Mouse (Mus musculus) brain, embryonic 14.5 days (tissue): Measurements from ENCODE around the gene Brms1. TPM values are rescaled to one million over a fixed set of nuclear protein-coding genes. Genes with fewer than 3 reads are reported as not detected.
"Not testable (repeated sequence)": the region's sequence is repeated elsewhere in the genome, so short reads cannot be mapped to it uniquely, and the experiment has no call there.

Experiments used
- DNase-seq: peaks from one replicate; pipeline ENCODE4 v3.0.0-alpha.2; 2011; ENCODE audit warnings: low read depth
- CTCF ChIP-seq: fragments of 200-500 bp; IDR thresholded peaks from 2 replicates; pipeline ENCODE4 v1.5.1; 2012; ENCODE audit warnings: inconsistent platforms, mild to moderate bottlenecking, moderate library complexity, borderline replicate concordance; ENCODE audit not compliant: insufficient read depth, insufficient read length; ENCODE audit errors: extremely low read depth
- POLR2A ChIP-seq: fragments of 200-500 bp; IDR thresholded peaks from 2 replicates; pipeline ENCODE4 v1.6.1; 2012; ENCODE audit warnings: mild to moderate bottlenecking, inconsistent platforms, borderline replicate concordance; ENCODE audit not compliant: poor library complexity, insufficient read depth, insufficient read length, severe bottlenecking; ENCODE audit errors: extremely low read depth
- polyA plus RNA-seq: library from polyadenylated mRNA; depleted of rRNA; stranded (reverse); fragments of >200 nt; gene quantifications from 2 replicates; pipeline ENCODE4 v1.2.3, GENCODE M21; 2012

Gene Brms1
- polyA plus RNA-seq, 1 experiment, result 32.9 TPM

DNA sequence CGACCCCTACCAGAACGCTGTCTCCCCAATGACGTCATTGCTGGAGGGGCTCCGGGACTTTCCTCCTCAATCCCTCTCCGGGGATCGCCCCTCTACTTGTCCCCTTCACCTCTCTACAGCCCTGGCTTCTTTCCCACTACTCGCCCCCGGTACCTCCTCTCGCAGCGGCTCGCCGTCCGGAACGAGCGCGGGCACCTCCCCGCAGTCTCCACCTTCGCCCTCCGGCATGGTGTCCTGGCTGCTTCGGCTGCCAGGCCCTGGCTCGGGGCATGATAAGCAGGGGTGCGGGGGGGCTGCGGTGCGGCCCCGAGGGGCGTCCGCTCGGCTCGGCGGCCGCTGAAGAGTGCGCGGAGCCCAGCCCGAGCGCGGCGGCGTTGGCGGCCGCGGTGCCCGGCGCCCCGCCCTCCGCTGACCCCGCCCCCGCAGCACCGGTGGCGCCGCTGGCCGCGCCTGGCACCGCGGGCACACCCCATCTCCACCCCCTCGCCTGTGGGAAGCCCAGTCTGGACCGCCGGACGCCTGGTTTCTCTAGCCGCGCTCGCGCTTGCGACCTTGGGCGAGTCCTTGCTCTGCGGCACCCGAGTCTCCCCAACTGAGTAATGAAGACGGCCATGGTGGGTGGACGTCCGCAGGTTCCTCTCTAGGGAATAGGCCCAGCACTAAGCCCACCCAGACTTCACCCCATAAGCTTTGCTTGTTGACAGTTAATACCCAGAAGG is 44.1 kb downstream of the Brms1 start, which contains the start of gene Tmem151a:
Tmem151a (minus strand) TSS at position 387 of the 719 bp plus-strand sequence.
- DNase-seq, result no peak
- no peak for TF ChIP-seq CTCF
- no peak for TF ChIP-seq POLR2A

DNA sequence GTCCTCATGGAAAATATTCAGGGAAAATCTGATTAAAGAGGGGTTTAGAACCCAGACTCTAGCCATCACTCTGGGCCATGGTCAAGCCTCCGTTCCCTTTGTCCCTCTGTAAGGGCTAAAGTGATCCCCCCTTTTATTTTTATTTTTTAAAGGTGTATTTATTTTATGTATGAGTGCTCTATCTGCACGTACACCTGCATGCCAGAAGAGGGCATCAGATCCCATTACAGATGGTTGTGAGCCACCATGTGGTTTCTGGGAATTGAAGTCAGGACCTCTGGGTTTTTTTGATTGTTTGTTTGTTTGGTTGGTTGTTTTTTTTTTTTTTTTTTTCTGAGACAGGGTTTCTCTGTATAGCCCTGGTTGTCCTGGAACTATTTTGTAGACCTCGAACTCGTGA is 45.4 kb downstream of the Brms1 start:
- not testable (repeated sequence) for DNase-seq

DNA sequence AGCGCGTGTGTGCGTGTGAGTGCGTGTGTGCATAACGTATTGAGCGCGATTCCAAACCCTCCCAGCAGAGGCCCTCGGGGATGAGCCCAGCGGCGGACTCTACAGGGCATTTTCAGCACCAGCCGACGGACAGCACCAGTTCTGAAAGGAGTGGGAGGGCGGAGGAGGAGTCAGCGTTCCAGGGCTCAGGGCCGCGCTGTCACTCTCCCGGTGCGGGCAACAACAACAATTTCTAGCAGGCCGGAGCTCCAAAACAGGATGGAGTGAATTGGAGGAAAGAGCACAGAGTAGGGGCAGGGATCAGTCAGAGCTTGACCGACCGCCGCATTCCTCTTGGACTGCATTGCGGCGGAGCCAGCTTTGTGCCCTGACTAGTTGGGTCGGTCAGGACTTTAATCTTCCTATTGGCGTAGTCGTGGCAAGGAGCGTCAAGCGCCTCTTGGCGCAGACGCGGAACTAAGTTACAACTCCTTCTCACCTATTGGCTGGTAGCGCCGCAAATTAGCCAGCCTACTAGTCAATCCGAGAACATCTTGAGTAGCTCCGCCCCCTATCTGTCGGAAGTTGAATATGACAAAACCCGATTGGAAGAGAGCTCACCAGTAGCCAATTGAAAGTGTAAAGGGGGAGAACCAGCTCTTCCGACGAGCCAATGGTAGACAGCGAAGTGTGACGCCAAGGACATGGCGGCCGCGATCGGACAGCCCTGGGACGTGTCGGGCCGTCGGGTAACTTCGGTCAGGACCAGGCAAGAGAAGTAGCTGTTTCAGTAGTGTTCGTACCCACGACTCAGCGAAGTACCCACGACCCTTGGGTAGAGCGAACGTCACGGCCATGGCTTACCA is 47.0 kb downstream of the Brms1 start, which contains the start of gene Yif1a:
Yif1a (plus strand) TSS at position 655 of the 845 bp plus-strand sequence.
- TF ChIP-seq POLR2A, result peak; percentile 47; the same call in 1 of the 2 replicates
- TF ChIP-seq CTCF, result peak; percentile 59
- DNase-seq, result peak; percentile 100

DNA sequence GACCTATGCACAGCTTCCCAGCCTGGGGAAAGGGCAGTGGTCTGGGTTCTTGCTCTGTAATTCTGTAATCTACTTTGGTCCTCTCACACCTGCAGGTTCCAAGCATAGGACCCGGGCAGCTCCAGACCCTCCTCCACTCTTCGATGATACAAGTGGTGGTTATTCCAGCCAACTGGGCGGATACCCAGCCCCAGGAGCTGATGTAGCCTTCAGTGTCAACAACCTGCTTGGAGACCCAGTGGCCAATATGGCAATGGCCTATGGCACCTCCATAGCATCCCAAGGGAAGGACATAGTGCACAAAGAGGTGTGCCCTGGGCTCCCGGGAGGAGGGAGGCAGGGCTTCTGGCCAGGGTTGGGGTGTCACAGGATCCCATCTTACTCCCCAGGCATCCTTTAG is 48.2 kb downstream of the Brms1 start:
- TF ChIP-seq CTCF (no peak), POLR2A (no peak)
- no peak for DNase-seq

DNA sequence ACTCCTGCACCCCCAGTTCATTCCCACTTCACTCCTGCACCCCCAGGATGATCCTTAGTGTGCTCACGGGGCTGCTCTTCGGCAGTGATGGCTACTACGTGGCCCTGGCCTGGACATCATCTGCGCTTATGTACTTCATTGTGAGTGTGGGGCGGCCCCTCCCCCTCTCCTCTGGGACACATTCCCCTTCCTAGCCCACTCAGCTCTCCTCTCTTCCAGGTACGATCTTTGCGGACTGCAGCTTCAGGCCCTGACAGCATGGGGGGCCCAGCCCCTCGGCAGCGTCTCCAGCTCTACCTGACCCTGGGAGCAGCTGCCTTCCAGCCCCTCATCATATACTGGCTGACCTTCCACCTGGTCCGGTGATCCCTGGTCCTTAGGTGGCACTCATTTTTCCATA is 50.9 kb downstream of the Brms1 start:
- no peak for DNase-seq
- TF ChIP-seq CTCF, result no peak
- TF ChIP-seq POLR2A, result no peak

DNA sequence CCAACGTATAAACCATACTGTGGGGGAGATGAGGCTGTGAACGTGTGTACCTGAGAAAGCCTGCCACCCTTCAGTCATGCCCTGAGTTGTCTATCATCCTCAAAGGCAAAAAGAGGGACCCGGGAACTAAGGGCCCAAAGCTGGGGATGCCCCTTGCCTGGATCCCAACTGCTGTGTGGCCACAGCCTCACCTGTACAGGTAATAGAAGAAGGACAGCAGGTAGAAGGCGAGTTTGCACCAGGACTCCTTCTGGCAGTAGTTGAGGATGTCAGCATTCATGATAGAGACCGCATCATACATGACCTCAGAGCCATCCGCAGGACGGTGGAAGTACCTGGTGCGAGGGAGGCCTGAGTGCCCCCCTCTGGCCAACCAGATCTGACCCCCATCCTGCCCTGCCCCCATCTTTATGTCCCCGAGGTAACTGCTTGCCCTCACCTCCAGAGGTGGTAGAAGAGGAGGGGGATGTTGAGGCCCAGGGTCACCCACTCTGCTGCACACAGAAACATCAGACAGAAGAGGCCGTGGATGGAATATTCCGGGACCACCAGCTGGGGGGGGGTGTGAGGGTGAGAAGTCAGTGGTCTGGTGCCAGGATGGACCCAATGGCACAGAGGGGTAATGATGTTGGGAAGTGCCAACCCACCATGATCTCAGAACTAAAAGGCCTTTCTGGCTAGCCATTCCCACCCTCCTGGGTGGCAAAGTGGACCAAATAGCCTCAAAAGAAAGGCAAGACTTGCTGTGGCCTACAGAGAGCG is 52.5 kb downstream of the Brms1 start:
- TF ChIP-seq POLR2A (no peak), CTCF (no peak)
- no peak for DNase-seq

DNA sequence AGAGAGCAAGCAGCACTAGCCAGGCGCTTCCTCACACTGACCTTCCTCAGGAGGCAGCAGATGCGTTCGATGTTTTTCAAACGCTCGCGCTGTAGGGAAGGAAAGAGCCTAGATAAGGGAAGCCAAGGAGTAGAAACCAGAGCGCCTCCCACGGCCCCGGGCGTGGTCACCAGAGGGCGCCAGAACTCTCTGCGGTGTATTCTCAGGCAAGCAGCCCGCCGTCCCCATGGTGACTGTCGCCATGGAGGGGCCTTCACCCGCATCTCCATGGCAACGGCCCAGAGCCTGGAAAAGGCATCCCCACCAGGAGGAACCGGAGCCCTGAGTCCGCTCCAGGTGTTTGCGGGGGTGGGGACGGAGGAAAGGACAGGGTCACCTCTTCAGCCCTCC is 53.1 kb downstream of the Brms1 start:
- DNase-seq, result peak; percentile 98
- no peak; the same call in 1 of the 2 replicates for TF ChIP-seq POLR2A
- TF ChIP-seq CTCF, result peak; percentile 92

DNA sequence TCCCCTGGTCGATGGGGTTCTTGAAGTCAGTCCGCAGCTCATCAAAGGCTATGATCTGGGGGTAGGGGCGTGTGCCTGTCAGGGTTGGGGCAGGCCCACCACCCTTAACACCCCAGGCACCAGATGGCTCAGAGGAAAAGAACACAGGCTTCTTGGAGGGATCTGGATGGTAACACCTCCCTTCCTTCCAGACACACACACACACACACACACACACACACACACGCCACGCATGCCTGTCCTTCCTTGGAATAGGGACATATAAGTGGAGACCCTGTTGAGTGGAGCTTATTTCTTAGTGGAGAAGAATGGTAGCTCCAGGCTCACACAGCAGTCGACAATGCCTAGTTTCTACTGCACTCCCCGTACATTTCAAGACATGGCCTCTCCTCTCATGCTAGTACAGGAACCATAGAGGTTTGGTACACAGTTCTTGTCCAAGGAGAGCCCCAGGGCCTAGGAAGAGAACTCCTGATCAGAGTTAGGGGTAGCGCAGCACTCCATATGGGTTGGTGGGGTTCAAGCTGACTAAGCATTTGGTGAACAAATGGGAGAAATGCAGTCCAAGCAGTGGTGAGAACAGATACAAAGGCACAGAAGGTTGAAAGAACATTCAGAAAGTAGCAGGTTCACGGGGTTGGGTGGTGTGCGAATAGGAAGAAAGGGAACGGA is 53.7 kb downstream of the Brms1 start:
- TF ChIP-seq POLR2A (no peak), CTCF (no peak)
- no peak for DNase-seq

DNA sequence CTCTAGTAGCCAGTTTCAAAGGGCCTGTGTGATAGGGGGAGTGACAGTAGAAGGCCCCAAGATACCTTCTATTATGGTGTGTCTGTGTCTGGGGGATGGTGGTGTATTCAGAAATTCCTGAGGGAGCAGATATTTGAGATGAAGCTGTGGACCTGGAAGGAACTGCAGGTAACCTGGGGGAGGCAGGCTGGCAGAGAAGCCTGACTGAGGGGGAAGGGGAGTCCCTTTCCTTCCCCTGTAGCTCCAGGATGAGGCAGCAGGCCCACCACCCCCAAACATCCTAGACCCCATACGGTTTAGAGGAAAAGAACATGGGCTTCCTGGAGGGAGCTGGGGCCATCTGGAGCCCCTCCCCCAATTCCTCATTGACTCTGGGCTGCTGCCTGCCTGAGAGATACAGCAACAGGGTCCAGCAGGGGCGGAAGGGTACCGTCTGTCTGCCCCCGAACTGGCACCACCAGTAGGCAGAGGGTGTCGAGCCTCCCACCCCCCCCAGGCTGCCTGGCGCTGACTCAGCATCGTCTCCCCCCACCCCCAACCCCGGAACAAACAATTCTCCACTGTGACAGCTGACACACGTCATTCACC is 54.8 kb downstream of the Brms1 start:
- TF ChIP-seq CTCF (no peak), POLR2A (no peak)
- DNase-seq, result peak; percentile 60

DNA sequence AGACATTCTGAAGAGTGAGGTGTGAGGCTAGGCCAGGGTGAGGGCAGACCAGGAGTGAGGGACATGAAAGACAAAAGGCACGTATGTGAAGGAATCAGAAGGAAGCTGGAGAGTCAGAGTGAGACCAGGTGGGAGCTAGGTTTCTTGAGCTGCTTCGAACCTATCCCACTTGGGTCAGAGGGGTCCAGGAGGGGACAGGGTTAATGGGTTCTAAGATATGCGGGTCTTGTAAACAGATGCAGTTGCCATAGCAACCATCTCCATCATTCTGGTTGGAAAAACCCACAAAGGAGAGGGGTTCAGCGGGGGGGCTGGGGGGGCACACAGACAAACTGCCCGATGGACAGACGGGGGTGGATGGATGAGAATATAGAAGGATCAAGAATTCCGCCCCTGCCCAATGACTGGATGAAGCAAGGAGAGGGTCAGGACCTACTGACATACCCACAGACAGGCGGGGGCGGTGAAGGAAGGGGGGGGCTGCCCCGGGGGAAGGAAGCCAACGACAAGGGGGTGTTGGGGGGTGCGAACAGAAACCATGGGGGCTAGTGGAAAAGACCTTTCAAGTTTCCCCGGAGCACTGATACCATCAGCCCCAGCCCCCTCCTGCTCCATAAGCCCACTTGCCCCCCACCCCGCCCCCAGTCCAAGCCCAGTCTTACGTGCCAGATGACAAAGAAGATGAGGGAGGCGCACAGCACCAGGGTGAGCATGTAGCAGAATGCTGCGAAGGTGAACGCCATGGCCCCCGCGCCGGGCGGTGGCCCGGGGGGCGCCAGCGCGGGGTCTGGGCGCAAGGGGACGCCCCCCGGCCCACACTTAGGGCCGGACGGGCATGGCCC is 56.6 kb downstream of the Brms1 start:
- no peak for TF ChIP-seq POLR2A
- TF ChIP-seq CTCF, result no peak
- DNase-seq, result peak; percentile 77
